Mouse (Mus musculus) embryonic facial prominence, embryonic 15.5 days (tissue): ENCODE data around the gene Pbld1. TPM values are rescaled to one million over a fixed set of nuclear protein-coding genes. Genes with fewer than 3 reads are reported as not detected.
"Not testable (repeated sequence)": the region's sequence is repeated elsewhere in the genome, so short reads cannot be mapped to it uniquely, and the experiment has no call there.

Source experiments
- ATAC-seq: fragments of 200-750 bp; cut with Nextera tagmentation; 2 replicates; pipeline ENCODE4 v1.8.0; 2017; ENCODE audit warnings: low read depth, moderate TSS enrichment; ENCODE audit not compliant: insufficient number of reproducible peaks, low FRiP score, low TSS enrichment
- H3K27ac ChIP-seq: fragments of 300-500 bp; sonication (generic); replicated peaks from 2 replicates; pipeline ENCODE4 v1.5.1; 2015; ENCODE audit warnings: mild to moderate bottlenecking, inconsistent platforms
- H3K27me3 ChIP-seq: fragments of 300-500 bp; sonication (generic); 2 replicates; pipeline ENCODE4 v1.6.1; 2015; ENCODE audit warnings: inconsistent platforms
- H3K36me3 ChIP-seq: fragments of 300-500 bp; sonication (generic); 2 replicates; pipeline ENCODE4 v1.6.1; 2015; ENCODE audit warnings: mild to moderate bottlenecking, inconsistent platforms
- H3K4me1 ChIP-seq: fragments of 300-500 bp; sonication (generic); 2 replicates; pipeline ENCODE4 v1.6.1; 2015; ENCODE audit warnings: inconsistent platforms
- H3K4me2 ChIP-seq: fragments of 300-500 bp; sonication (generic); replicated peaks from 2 replicates; pipeline ENCODE4 v1.6.1; 2015; ENCODE audit warnings: mild to moderate bottlenecking, inconsistent platforms
- H3K4me3 ChIP-seq: fragments of 300-500 bp; sonication (generic); replicated peaks from 2 replicates; pipeline ENCODE4 v1.5.1; 2015; ENCODE audit warnings: mild to moderate bottlenecking, inconsistent platforms
- H3K9ac ChIP-seq: fragments of 300-500 bp; sonication (generic); 2 replicates; pipeline ENCODE4 v1.6.1; 2015; ENCODE audit warnings: inconsistent platforms
- H3K9me3 ChIP-seq: fragments of 300-500 bp; sonication (generic); replicated peaks from 2 replicates; pipeline ENCODE4 v1.6.1; 2016; ENCODE audit warnings: inconsistent platforms
- WGBS: fragments of 180-500 bp; shearing (Covaris S2); methylation state at CpG from one replicate; pipeline ENCODE4 v1.1.7; 2015; 5-methylcytosine and 5-hydroxymethylcytosine counted together
- polyA plus RNA-seq: library from polyadenylated mRNA; unstranded; fragments of >200 nt; fragmentation: Nextera tagmentation; extraction: Ambion mirVana; gene quantifications from 2 replicates; pipeline ENCODE4 v1.2.1, GENCODE M21; 2015

The Pbld1 gene
- polyA plus RNA-seq, 1 experiment from 2014 or later, result 1.3 TPM

DNA sequence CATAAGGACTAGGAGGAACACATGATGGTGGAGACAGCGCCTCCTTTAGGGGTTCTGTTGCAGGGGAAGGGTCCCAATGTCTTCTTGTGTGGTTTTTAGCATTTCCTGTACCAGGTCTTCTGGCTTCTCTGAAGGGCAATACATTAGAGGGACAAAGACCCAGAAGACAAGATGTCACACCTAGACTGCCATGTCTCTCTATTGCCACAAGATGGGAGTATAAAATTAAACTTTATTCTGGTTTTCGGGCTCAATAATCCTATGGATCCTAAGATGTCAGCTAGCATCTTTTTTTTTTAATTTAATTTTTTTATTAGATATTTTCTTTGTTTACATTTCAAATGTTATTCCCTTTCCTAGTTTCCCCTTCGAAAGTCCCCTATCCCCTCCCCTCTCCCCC, 16.8 kb upstream of the Pbld1 start:
- no peaks in the 10 kb centered on the region for H3K36me3 ChIP-seq
- no peak overlapping the region for H3K4me3 ChIP-seq
- H3K4me2 ChIP-seq, result no peak overlapping the region
- no peak overlapping the region for H3K27ac ChIP-seq
- ATAC-seq, result no peak
- H3K9me3 ChIP-seq, result no peaks in the 10 kb centered on the region
- no peaks in the 10 kb centered on the region for H3K4me1 ChIP-seq
- whole genome bisulfite sequencing, result 56% methylated on average over 3 of the region's 3 CpGs
- H3K27me3 ChIP-seq, result no peaks in the 10 kb centered on the region
- H3K9ac ChIP-seq, result no peak overlapping the region

DNA sequence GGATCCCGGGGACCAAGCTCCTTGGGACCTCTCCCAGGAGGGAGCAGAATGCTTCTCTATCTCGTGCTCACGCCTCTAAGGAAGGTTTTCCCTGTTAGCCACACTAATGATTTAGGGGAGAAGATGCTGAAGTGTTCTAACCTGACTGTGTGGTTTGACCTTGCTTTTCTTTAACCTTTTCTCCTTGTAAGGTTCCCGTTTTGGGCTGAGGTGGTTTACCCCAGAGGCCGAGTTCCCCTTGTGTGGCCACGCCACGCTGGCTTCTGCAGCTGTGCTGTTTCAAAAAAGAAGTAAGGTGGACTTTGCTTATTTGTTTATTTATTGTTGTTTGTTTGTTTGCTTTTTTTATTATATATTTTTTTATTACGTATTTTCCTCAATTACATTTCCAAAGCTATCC, 12.2 kb upstream of the Pbld1 start:
- no peak overlapping the region for H3K4me3 ChIP-seq
- ATAC-seq, result no peak
- H3K27me3 ChIP-seq, result no peaks in the 10 kb centered on the region
- 88% methylated on average over 8 of the region's 8 CpGs for WGBS
- H3K4me1 ChIP-seq, result no peaks in the 10 kb centered on the region
- no peaks in the 10 kb centered on the region for H3K36me3 ChIP-seq
- H3K9ac ChIP-seq, result no peak overlapping the region
- no peaks in the 10 kb centered on the region for H3K9me3 ChIP-seq
- H3K27ac ChIP-seq, result no peak overlapping the region
- H3K4me2 ChIP-seq, result no peak overlapping the region

DNA sequence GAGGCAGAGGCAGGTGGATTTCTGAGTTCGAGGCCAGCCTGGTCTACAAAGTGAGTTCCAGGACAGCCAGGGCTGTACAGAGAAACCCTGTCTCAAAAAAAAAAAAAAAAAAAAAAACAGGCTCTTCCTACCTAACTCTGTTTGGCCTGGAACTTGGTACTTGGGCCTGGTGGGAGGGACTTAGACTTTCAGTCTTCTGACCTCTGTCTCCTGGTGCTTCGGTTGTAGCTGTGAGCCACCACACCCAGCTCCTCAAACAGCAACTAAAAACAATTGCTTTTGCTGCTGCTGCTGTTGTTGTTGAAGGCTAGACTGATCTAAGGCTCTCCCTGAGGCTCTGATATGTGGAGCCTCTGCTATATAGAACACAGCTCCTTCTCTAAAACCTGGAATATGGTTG, 10.9 kb upstream of the Pbld1 start:
- H3K4me1 ChIP-seq, result no peaks in the 10 kb centered on the region

DNA sequence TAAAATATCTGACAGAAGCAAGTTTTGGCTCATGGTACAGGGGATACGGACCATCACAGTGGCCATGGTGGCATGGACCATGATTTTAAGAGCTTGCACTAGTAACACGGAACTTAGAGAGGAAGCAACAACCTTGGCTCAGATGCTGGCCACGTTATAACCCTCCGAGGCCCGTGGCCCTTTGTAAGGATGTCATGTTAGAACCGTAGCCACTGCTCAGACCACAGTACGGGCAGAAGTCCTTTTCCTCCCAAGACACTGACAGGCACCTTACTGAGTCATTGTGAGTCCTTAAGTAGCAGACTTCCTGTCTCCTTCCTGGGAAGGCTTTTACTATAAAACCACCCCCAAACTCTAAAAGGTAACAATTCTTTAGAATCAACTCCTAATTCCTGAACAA, 8.7 kb upstream of the Pbld1 start:
- no peak for ATAC-seq

More for the DNA sequence above, 10.9 kb upstream of the Pbld1 start:
- H3K9me3 ChIP-seq, result no peaks in the 10 kb centered on the region
- H3K9ac ChIP-seq, result no peak overlapping the region
- no peaks in the 10 kb centered on the region for H3K36me3 ChIP-seq
- no peak overlapping the region for H3K4me3 ChIP-seq
- no peak overlapping the region for H3K4me2 ChIP-seq
- H3K27ac ChIP-seq, result no peak overlapping the region
- H3K27me3 ChIP-seq, result no peaks in the 10 kb centered on the region
- WGBS, result 90% methylated on average over 2 of the region's 2 CpGs
- no peak for ATAC-seq

DNA sequence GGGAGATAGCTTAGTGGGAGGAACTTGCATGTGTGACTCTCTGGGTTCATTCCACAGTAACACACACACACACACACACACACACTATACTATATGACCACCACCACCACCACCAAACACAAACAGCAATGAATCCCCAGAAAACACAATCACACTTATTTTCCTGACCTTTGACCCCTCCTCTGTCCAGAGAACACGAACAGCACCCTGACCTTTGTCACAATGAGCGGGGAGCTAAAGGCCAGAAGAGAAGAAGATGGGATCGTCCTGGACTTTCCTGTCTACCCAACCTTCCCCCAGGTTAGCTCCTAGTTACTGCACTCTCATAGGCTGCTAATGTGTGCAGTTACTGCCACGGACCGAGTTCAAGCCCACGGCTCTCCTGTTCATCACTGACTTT, 8.0 kb upstream of the Pbld1 start:
- Histone ChIP-seq H3K27ac (no peak overlapping the region), H3K4me1 (no peaks in the 10 kb centered on the region), H3K36me3 (no peaks in the 10 kb centered on the region), H3K27me3 (no peaks in the 10 kb centered on the region), H3K4me3 (no peak overlapping the region), H3K9ac (no peak overlapping the region), H3K4me2 (no peak overlapping the region), H3K9me3 (no peaks in the 10 kb centered on the region)
- ATAC-seq, result no peak
- WGBS, result 78% methylated on average over 6 of the region's 6 CpGs

More for the DNA sequence above, 8.7 kb upstream of the Pbld1 start:
- no peaks in the 10 kb centered on the region for H3K36me3 ChIP-seq
- H3K27me3 ChIP-seq, result no peaks in the 10 kb centered on the region
- H3K4me2 ChIP-seq, result no peak overlapping the region
- no peak overlapping the region for H3K4me3 ChIP-seq
- H3K27ac ChIP-seq, result no peak overlapping the region
- H3K9ac ChIP-seq, result no peak overlapping the region
- H3K9me3 ChIP-seq, result no peaks in the 10 kb centered on the region
- WGBS, result 70% methylated on average over 7 of the region's 7 CpGs
- no peaks in the 10 kb centered on the region for H3K4me1 ChIP-seq

DNA sequence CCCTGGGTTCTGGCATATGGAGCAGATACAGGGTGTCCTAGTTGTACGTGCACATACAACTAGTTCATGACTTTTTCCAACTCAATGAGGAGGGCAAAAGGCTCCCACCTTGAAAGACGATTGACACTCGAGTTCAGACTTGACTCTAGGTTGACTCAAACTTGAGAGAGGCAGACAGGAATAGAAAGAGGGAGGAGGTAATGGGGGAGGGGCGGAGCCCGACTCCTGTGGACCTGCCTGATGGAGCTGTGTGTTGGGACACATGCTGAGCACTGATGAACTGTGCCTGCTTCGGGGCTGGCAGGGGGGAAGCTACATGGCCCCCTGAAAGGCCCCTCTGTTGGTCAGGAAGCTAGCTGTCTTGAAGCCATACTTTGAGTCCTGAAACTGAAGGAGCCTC, 7.0 kb upstream of the Pbld1 start:
- no peaks in the 10 kb centered on the region for H3K9me3 ChIP-seq
- 46% methylated on average over 6 of the region's 6 CpGs for WGBS
- H3K9ac ChIP-seq, result no peak overlapping the region
- no peak for ATAC-seq
- H3K27me3 ChIP-seq, result no peaks in the 10 kb centered on the region
- no peaks in the 10 kb centered on the region for H3K4me1 ChIP-seq
- no peak overlapping the region for H3K4me3 ChIP-seq
- H3K27ac ChIP-seq, result no peak overlapping the region
- H3K4me2 ChIP-seq, result no peak overlapping the region
- no peaks in the 10 kb centered on the region for H3K36me3 ChIP-seq

DNA sequence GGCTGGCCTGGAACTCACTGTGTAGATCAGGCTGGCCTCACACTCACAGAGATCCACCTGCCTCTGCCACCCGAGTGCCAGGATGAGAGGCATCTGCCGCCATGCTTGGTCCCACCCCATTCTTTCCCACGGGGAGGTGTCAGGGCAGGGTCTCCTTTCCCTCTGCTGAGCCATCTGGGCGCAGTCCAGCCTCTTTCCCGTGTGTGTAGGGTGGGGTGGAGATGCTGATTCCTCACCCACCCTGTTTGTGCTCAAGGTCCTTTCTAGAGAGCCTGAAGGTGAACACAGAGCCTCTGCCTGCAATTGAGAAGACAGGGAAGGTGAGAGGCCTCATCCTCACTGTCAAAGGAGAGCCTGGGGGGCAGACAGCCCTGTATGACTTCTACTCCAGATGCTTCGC, 5.9 kb upstream of the Pbld1 start:
- H3K27me3 ChIP-seq, H3K9ac ChIP-seq, H3K36me3 ChIP-seq, H3K27ac ChIP-seq, H3K9me3 ChIP-seq, H3K4me1 ChIP-seq, H3K4me3 ChIP-seq, ATAC-seq, H3K4me2 ChIP-seq: not testable (repeated sequence)
- WGBS, result 85% methylated on average over 6 of the region's 6 CpGs

DNA sequence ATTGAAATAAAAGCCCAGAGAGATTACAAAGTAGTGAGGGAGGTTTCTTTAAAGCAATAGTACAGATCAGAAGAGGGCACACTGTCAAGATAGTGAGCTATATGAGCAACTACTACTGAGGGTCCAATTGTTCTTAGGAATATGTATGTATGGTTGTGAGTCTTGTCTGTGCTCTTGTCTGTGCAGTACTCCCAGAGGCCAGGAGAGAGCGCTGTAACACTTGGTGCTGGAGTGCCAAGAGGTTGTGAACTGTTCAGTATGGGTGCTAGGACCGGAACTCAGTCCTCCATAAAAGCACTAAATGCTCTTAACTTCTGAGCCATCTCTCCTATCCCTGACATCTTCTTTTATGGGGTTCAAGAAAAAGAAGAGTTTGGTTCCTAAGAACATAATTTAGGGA, 5.4 kb upstream of the Pbld1 start:
- ATAC-seq, result no peak
- no peak overlapping the region for H3K9ac ChIP-seq
- no peak overlapping the region for H3K4me2 ChIP-seq
- no peak overlapping the region for H3K27ac ChIP-seq
- H3K4me3 ChIP-seq, result no peak overlapping the region
- H3K9me3 ChIP-seq, result no peaks in the 10 kb centered on the region
- 72% methylated on average over 2 of the region's 2 CpGs for WGBS
- no peaks in the 10 kb centered on the region for H3K4me1 ChIP-seq
- no peaks in the 10 kb centered on the region for H3K27me3 ChIP-seq
- H3K36me3 ChIP-seq, result no peaks in the 10 kb centered on the region

DNA sequence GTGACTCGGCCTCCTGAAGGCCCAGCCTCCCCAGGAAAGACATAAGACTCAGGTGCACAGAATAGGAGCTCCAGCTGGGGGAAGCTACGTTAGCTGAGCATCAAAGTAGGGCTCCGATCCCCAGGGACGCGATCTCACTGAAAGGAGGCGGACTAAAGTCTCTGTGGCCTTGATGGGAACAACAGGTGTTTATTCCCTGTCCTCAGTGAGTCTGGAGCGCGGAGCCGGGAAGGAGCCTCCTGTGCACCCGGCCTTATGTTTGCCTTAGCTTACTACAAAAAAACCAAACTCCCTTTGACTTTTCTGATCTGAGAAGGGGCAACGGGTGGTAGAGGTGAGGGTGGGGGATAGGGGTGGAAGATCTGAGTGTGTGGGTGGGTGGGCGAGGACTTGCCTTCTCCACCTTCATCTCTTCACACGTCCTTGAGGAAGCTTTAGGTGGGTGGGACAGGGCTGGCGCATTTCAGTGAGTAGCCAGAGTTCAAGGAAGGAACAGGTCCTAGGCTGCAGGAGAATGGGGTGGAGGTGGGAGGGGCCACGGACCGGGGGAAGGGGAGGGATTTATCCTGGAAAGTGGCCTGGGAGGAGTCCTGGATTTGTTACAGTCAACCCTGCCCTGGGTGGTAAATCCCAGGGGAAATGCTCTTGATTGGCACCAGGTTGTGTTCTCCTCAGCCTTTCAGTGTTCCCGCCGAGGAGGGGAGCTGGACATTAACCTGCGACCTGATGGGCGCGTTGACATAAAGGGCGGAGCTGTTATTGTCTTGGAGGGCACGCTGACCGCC, 2.8 kb upstream of the Pbld1 start:
- Histone ChIP-seq H3K9ac (no peak overlapping the region), H3K4me1 (no peaks in the 10 kb centered on the region), H3K27ac (no peak overlapping the region), H3K27me3 (no peaks in the 10 kb centered on the region), H3K9me3 (no peaks in the 10 kb centered on the region), H3K4me2 (no peak overlapping the region), H3K4me3 (no peak overlapping the region), H3K36me3 (no peaks in the 10 kb centered on the region)
- WGBS, result 39% methylated on average over 24 of the region's 24 CpGs
- ATAC-seq, result no peak

DNA sequence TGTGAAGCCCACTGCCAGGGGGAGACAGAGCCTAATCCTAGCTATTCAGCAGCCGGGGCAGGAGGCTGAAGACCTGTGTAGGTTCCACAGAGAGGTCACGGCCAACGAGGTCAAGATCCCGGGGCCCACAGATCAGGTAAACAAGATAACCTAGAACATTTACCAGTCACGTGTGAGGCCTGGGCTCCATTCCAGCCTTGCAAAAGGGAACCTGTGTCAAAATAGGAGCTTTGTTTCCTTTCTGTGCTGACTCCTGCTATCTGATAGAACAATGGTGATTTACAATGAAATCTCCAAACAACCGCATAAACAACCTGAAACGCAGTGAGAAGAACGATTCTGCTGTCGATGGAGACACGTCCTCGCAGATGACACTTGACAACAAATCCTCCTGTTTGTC, 444 bp downstream of the Pbld1 start:
- H3K27ac ChIP-seq, result no peak overlapping the region
- no peak overlapping the region for H3K4me2 ChIP-seq
- ATAC-seq, result no peak
- H3K27me3 ChIP-seq, result no peaks in the 10 kb centered on the region
- H3K4me3 ChIP-seq, result no peak overlapping the region
- H3K9ac ChIP-seq, result no peak overlapping the region
- H3K36me3 ChIP-seq, result no peaks in the 10 kb centered on the region
- H3K4me1 ChIP-seq, result no peaks in the 10 kb centered on the region
- WGBS, result 69% methylated on average over 11 of the region's 11 CpGs
- H3K9me3 ChIP-seq, result no peaks in the 10 kb centered on the region

DNA sequence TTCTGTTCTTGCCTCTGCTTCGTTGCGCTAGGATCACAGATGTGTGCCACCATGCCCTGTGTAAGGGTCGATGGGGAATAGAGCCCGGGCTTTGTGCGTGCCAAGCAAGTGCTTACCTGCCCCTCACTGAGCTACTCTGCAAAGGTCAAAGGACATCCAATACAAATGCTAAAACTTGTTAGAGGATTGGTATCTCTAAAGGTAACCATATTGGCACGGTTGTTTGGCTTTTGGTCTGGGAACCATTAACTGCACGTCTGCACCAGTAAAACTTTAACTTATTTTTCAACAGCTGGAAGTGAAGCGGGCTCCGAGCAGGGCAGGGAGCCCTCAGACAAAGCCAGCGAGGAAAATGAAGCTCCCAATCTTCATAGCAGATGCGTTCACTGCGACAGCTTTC, 1.3 kb downstream of the Pbld1 start:
- no peak overlapping the region for H3K9ac ChIP-seq
- H3K4me1 ChIP-seq, result no peaks in the 10 kb centered on the region
- no peak overlapping the region for H3K4me2 ChIP-seq
- H3K36me3 ChIP-seq, result no peaks in the 10 kb centered on the region
- no peak overlapping the region for H3K4me3 ChIP-seq
- H3K27ac ChIP-seq, result no peak overlapping the region
- no peak for ATAC-seq
- no peaks in the 10 kb centered on the region for H3K27me3 ChIP-seq
- WGBS, result 64% methylated on average over 12 of the region's 12 CpGs
- H3K9me3 ChIP-seq, result no peaks in the 10 kb centered on the region

DNA sequence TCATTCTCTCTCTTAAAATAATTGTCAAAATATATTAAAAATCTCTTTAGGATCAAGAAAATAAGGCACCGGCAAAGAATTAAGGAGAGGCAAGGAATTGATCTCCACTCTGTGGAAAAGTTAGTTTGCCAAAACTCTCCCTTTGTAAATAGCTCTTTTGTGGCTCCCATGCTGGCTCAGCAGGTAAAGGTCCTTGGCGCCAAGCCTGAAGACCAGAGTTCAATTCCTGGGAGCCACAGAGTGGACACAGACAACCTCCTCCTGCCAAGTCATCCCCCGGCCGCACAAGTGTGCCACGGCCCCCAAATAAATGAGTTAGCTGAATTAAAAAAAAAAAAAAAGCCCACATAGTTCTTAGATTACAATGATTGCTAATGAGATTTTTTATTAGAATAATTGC, 2.7 kb downstream of the Pbld1 start:
- H3K9me3 ChIP-seq, result no peaks in the 10 kb centered on the region
- H3K9ac ChIP-seq, result no peak overlapping the region
- no peaks in the 10 kb centered on the region for H3K4me1 ChIP-seq
- H3K4me2 ChIP-seq, result no peak overlapping the region
- WGBS, result 95% methylated on average over 5 of the region's 5 CpGs
- ATAC-seq, result no peak
- no peak overlapping the region for H3K27ac ChIP-seq
- H3K4me3 ChIP-seq, result no peak overlapping the region
- no peaks in the 10 kb centered on the region for H3K27me3 ChIP-seq
- H3K36me3 ChIP-seq, result no peaks in the 10 kb centered on the region
